Mouse (Mus musculus): ENCODE measurements at regions not wholly inside any gene's neighbourhood (a gene's known extent, or its start where the extent isn't known, plus 50 kb on each side); places are given as distances from the start of the nearest gene placed in this dataset.
A peak's percentile ranks its signal among the peaks of the same experiment; 100 is the strongest.

- intact Hi-C loops (cut with DNase I): no loop called here
These were observed 116.3 kb upstream of the Tpm1 start for GRCm38 (mm10) chr9:67165486-67165885.

GRCm38 (mm10) chr9:67163746-67164145 is 114.5 kb upstream of the Tpm1 start:
- DNase-seq (ENCODE audit: low spot score): peak; percentile 37

More at GRCm38 (mm10) chr9:67165486-67165885, 116.3 kb upstream of the Tpm1 start:
- no peak for DNase-seq (ENCODE audit: low spot score)

GRCm38 (mm10) chr9:67160785-67161455 is 111.7 kb upstream of the Tpm1 start:
- intact Hi-C loops (cut with DNase I): no loop called here
- peak; percentile 30 for DNase-seq (ENCODE audit: low spot score)

More at GRCm38 (mm10) chr9:67163746-67164145, 114.5 kb upstream of the Tpm1 start:
- intact Hi-C loops (cut with DNase I): no loop called here

GRCm38 (mm10) chr9:67160350-67160749 is 111.1 kb upstream of the Tpm1 start:
- intact Hi-C loops (cut with DNase I): no loop called here
- no peak for DNase-seq (ENCODE audit: low spot score)

GRCm38 (mm10) chr9:67156590-67157259 is 107.5 kb upstream of the Tpm1 start:
- no peak for DNase-seq (ENCODE audit: low spot score)
- intact Hi-C loops (cut with DNase I): loop anchor here (5.0 kb wide), 2 partner anchors 56 to 154 kb away; no protein-coding TSS in a partner anchor

GRCm38 (mm10) chr9:67154062-67154461 is 104.9 kb upstream of the Tpm1 start:
- intact Hi-C loops (cut with DNase I): no loop called here
- DNase-seq (ENCODE audit: low spot score): no peak

GRCm38 (mm10) chr9:67153333-67153732 is 104.1 kb upstream of the Tpm1 start:
- no peak for DNase-seq (ENCODE audit: low spot score)
- intact Hi-C loops (cut with DNase I): no loop called here

GRCm38 (mm10) chr9:67147656-67148055 is 98.5 kb upstream of the Tpm1 start:
- intact Hi-C loops (cut with DNase I): no loop called here

GRCm38 (mm10) chr9:67145392-67145791 is 96.2 kb upstream of the Tpm1 start:
- no peak for DNase-seq (ENCODE audit: low spot score)
- intact Hi-C loops (cut with DNase I): no loop called here

More at GRCm38 (mm10) chr9:67147656-67148055, 98.5 kb upstream of the Tpm1 start:
- DNase-seq (ENCODE audit: low spot score): no peak

- DNase-seq (ENCODE audit: low spot score): no peak
- intact Hi-C loops (cut with DNase I): no loop called here
These were observed 95.3 kb upstream of the Tpm1 start for GRCm38 (mm10) chr9:67144511-67144910.

GRCm38 (mm10) chr9:67140319-67140887 is 91.2 kb upstream of the Tpm1 start:
- intact Hi-C loops (cut with DNase I): no loop called here
- no peak for DNase-seq (ENCODE audit: low spot score)

GRCm38 (mm10) chr9:67137681-67138080 is 88.5 kb upstream of the Tpm1 start:
- intact Hi-C loops (cut with DNase I): no loop called here
- no peak for DNase-seq (ENCODE audit: low spot score)

- intact Hi-C loops (cut with DNase I): no loop called here
These were observed 87.9 kb upstream of the Tpm1 start for GRCm38 (mm10) chr9:67137141-67137540.

GRCm38 (mm10) chr9:67136166-67136565 is 87.0 kb upstream of the Tpm1 start:
- intact Hi-C loops (cut with DNase I): no loop called here
- DNase-seq (ENCODE audit: low spot score): no peak

More at GRCm38 (mm10) chr9:67137141-67137540, 87.9 kb upstream of the Tpm1 start:
- no peak for DNase-seq (ENCODE audit: low spot score)

- intact Hi-C loops (cut with DNase I): no loop called here
- no peak for DNase-seq (ENCODE audit: low spot score)
These were observed 85.2 kb upstream of the Tpm1 start for GRCm38 (mm10) chr9:67134378-67134777.

- no peak for DNase-seq (ENCODE audit: low spot score)
- intact Hi-C loops (cut with DNase I): no loop called here
These were observed 83.2 kb upstream of the Tpm1 start for GRCm38 (mm10) chr9:67132370-67132769.

GRCm38 (mm10) chr9:67130730-67131440 is 81.7 kb upstream of the Tpm1 start:
- intact Hi-C loops (cut with DNase I): no loop called here
- DNase-seq (ENCODE audit: low spot score): no peak

GRCm38 (mm10) chr9:67129891-67130290 is 80.7 kb upstream of the Tpm1 start:
- intact Hi-C loops (cut with DNase I): no loop called here
- no peak for DNase-seq (ENCODE audit: low spot score)

GRCm38 (mm10) chr9:67129095-67129494 is 79.9 kb upstream of the Tpm1 start:
- intact Hi-C loops (cut with DNase I): no loop called here
- no peak for DNase-seq (ENCODE audit: low spot score)

- no peak for DNase-seq (ENCODE audit: low spot score)
- intact Hi-C loops (cut with DNase I): no loop called here
These were observed 72.5 kb upstream of the Tpm1 start for GRCm38 (mm10) chr9:67121691-67122090.

Measured in heart, postnatal 25 days (tissue).